Mouse (Mus musculus) forebrain, embryonic 11.5 days (tissue): ENCODE results near the gene Larp4. TPM values are rescaled to one million over a fixed set of nuclear protein-coding genes. Genes with fewer than 3 reads are reported as not detected.
"Not testable (repeated sequence)": the region's sequence is repeated elsewhere in the genome, so short reads cannot be mapped to it uniquely, and the experiment has no call there.

ENCODE experiments used
- ATAC-seq: fragments of 200-750 bp; cut with Nextera tagmentation; replicated peaks from 2 replicates; pipeline ENCODE4 v1.8.0; 2017; ENCODE audit warnings: moderate TSS enrichment; ENCODE audit not compliant: low FRiP score
- DNase-seq: peaks from one replicate; pipeline ENCODE4 v3.0.0-alpha.2; 2017; ENCODE audit warnings: low spot score
- H3K27ac ChIP-seq: fragments of 300-500 bp; sonication (generic); 2 replicates; pipeline ENCODE4 v1.5.1; 2014; ENCODE audit warnings: low read depth, low read length
- H3K27me3 ChIP-seq: fragments of 300-500 bp; sonication (generic); 2 replicates; pipeline ENCODE4 v1.6.1; 2014; ENCODE audit warnings: mild to moderate bottlenecking, low read length, mixed read lengths; ENCODE audit not compliant: control insufficient read depth, insufficient read depth
- H3K36me3 ChIP-seq: fragments of 300-500 bp; sonication (generic); 2 replicates; pipeline ENCODE4 v1.6.1; 2014; ENCODE audit warnings: mild to moderate bottlenecking, low read length, moderate library complexity, mixed read lengths; ENCODE audit not compliant: control insufficient read depth, insufficient read depth
- H3K4me1 ChIP-seq: fragments of 300-500 bp; sonication (generic); replicated peaks from 2 replicates; pipeline ENCODE4 v1.6.1; 2014; ENCODE audit warnings: low read length, mixed read lengths; ENCODE audit not compliant: control insufficient read depth, insufficient read depth
- H3K4me2 ChIP-seq: fragments of 300-500 bp; sonication (generic); 2 replicates; pipeline ENCODE4 v1.6.1; 2014; ENCODE audit warnings: low read depth, mild to moderate bottlenecking, low read length, moderate library complexity, mixed read lengths; ENCODE audit not compliant: severe bottlenecking
- H3K4me3 ChIP-seq: fragments of 300-500 bp; sonication (generic); 2 replicates; pipeline ENCODE4 v1.5.1; 2014; ENCODE audit warnings: low read depth, low read length
- H3K9ac ChIP-seq: fragments of 300-500 bp; sonication (generic); 2 replicates; pipeline ENCODE4 v1.6.1; 2014; ENCODE audit warnings: low read length
- H3K9me3 ChIP-seq: fragments of 300-500 bp; sonication (generic); 2 replicates; pipeline ENCODE4 v1.6.1; 2016; ENCODE audit warnings: low read length, mixed read lengths; ENCODE audit not compliant: control insufficient read depth
- WGBS: fragments of 180-500 bp; shearing (Covaris S2); extraction: QIAGEN DNeasy Blood & Tissue Kit; methylation state at CpG from one replicate; pipeline ENCODE4 v1.1.7; 2014; 5-methylcytosine and 5-hydroxymethylcytosine counted together
- polyA plus RNA-seq: library from polyadenylated mRNA; unstranded; fragments of >200 nt; fragmentation: Nextera tagmentation; extraction: Ambion mirVana; gene quantifications from 2 replicates; pipeline ENCODE4 v1.2.1, GENCODE M21; 2014

Larp4 gene
- polyA plus RNA-seq: 37.4 and 42.8 TPM in 2 replicates

DNA sequence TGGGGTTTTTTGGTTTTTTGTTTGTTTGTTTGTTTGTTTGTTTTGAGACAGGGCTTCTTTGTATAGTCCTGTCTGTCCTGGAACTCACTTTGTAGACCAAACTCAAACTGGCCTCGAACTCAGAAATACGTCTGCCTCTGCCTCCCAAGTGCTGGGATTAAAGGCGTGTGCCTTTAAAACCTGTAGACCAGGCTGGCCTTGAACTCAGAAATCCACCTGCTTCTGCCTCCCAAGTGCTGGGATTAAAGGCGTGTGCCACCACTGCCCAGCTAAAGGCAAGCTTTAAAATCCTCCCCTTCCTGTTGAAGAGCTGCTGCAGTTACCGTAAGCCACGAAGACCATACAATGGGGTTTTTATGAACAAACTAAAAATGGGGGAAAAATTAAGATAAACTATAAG lies at the start of gene Larp4:
TSS of gene Larp4 (plus strand) at position 301 of the 400 bp plus-strand sequence.
- H3K9ac ChIP-seq, H3K9me3 ChIP-seq, H3K27me3 ChIP-seq, DNase-seq, H3K4me3 ChIP-seq, H3K27ac ChIP-seq, H3K4me1 ChIP-seq, H3K4me2 ChIP-seq, H3K36me3 ChIP-seq, ATAC-seq: not testable (repeated sequence)
- 91% methylated on average over 6 of the region's 6 CpGs for WGBS

DNA sequence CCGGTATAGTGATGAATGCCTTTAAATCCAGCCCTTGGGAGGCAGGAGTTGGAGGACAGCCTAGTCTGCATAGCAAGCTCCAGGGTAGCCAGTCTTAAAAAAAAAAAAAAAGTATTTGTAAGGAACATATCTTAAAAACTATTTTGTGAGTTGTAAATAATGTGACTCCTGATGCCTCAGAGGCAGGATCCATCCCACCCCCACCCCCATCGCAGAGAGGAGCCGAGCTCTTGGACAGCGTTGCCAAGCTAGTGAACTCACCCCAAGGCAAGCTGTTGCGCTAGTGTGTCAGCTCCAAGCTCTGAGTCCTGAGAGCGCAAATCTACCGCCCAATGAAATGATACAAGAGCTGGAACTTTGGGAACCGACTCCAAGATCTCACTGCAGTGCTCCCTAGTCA lies 38.6 kb upstream of the Larp4 start:
- H3K27me3 ChIP-seq: no peaks in the 10 kb centered on the region
- H3K9ac ChIP-seq: no peak overlapping the region
- 83% methylated on average over 8 of the region's 8 CpGs for WGBS
- H3K4me1 ChIP-seq: no peaks in the 10 kb centered on the region
- H3K4me2 ChIP-seq: no peak overlapping the region
- no peaks in the 10 kb centered on the region for H3K9me3 ChIP-seq
- H3K4me3 ChIP-seq: no peak overlapping the region
- no peaks in the 10 kb centered on the region for H3K36me3 ChIP-seq
- ATAC-seq (no peak), DNase-seq (no peak)
- H3K27ac ChIP-seq: no peak overlapping the region

DNA sequence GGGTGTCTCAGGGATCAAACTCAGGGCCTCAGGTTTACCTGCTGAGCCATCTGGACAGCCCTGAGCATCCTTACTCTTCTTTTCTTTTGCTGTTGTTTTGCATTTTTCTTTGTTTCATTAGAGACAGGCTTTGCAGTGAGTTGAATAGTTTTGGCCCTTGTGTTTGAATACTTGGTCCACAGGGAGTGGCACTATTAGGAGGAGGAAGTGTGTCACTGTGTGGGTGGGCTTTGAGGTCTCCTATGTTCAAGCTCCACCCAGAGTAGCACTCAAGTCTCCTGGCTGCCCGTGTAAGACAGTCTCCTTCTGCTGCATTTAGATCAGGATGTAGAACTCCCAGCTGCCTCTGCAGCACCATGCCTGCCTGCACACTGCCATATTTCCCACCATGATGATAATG lies 35.4 kb upstream of the Larp4 start:
- H3K4me3 ChIP-seq: no peak overlapping the region
- H3K4me1 ChIP-seq: no peaks in the 10 kb centered on the region
- no peak for ATAC-seq
- H3K4me2 ChIP-seq: no peak overlapping the region
- WGBS: 58% methylated on average over 1 of the region's 1 CpGs
- no peak overlapping the region for H3K9ac ChIP-seq
- no peaks in the 10 kb centered on the region for H3K27me3 ChIP-seq
- no peaks in the 10 kb centered on the region for H3K9me3 ChIP-seq
- H3K36me3 ChIP-seq: no peaks in the 10 kb centered on the region
- DNase-seq: no peak
- no peak overlapping the region for H3K27ac ChIP-seq

DNA sequence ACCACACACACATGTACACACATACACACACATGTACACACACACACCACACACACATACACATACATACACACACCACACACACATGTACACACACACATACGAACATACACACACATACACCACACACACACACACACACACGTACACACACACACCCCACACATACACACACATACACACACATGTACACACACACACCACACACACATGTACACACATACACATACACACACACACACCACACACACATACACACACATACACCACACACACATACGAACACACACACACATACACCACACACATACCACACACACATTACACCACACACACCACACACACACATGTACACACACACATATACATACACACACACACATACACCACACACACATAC lies 33.2 kb upstream of the Larp4 start:
- H3K9ac ChIP-seq: no peak overlapping the region
- H3K4me2 ChIP-seq: no peak overlapping the region
- no peak for DNase-seq
- no peaks in the 10 kb centered on the region for H3K27me3 ChIP-seq
- H3K27ac ChIP-seq: no peak overlapping the region
- H3K4me1 ChIP-seq: peaks cover 3% of the 10 kb centered on the region; the same call in 1 of the 2 replicates
- 81% methylated on average over 3 of the region's 3 CpGs for WGBS
- no peak for ATAC-seq
- no peaks in the 10 kb centered on the region for H3K9me3 ChIP-seq
- H3K36me3 ChIP-seq: no peaks in the 10 kb centered on the region
- no peak overlapping the region for H3K4me3 ChIP-seq

DNA sequence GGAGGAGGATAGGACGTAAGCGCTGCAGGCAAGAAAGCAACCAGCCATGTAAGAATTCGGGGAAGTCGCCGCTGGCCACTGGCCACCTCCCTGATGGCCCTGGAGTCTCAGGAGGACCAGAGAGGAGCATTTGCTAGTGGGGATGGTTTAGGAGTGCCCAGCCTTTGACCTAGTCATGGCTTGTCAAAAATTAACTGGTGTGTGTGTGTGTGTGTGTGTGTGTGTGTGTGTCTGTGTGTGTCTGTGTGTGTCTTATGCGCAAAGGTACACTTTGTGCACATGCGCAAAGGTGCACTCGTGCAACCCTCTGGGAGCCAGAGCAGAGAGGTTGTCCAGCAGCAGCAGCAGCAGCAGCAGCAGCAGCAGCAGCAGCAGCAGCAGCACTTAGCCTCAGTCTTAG lies 32.0 kb upstream of the Larp4 start:
- H3K27ac ChIP-seq: no peak overlapping the region
- H3K9me3 ChIP-seq: no peaks in the 10 kb centered on the region
- H3K4me2 ChIP-seq: no peak overlapping the region
- no peaks in the 10 kb centered on the region for H3K27me3 ChIP-seq
- H3K36me3 ChIP-seq: no peaks in the 10 kb centered on the region
- WGBS: 87% methylated on average over 8 of the region's 8 CpGs
- no peak for DNase-seq
- H3K4me3 ChIP-seq: no peak overlapping the region
- peaks cover 3% of the 10 kb centered on the region; the same call in 1 of the 2 replicates for H3K4me1 ChIP-seq
- ATAC-seq: no peak
- H3K9ac ChIP-seq: no peak overlapping the region

DNA sequence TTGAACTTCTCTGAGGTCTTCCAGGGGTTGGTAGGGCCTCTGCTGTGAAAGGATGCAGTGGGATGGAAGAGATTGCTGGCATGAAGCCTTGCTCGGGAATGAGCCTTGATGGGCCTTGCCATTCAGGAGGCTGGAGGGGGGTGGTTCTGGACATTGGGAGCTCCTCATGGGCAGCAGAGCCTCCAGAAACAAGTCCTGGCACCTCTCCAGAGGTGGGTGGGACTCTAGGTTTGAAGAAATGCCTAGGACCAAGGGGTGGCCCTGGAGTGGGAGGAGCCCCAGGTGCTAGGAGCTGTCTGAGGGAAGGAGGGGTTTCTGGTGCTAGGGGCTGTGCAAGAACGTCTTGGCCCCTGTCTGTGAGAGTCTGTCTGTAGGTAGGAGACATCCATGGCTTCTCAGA lies 29.4 kb upstream of the Larp4 start:
- no peak overlapping the region for H3K4me2 ChIP-seq
- no peaks in the 10 kb centered on the region for H3K36me3 ChIP-seq
- no peak overlapping the region for H3K4me3 ChIP-seq
- peaks cover 3% of the 10 kb centered on the region; the same call in 1 of the 2 replicates for H3K4me1 ChIP-seq
- H3K27ac ChIP-seq: no peak overlapping the region
- no peaks in the 10 kb centered on the region for H3K9me3 ChIP-seq
- H3K9ac ChIP-seq: no peak overlapping the region
- no peaks in the 10 kb centered on the region for H3K27me3 ChIP-seq
- 24% methylated on average over 2 of the region's 2 CpGs for WGBS
- DNase-seq (no peak), ATAC-seq (no peak)

DNA sequence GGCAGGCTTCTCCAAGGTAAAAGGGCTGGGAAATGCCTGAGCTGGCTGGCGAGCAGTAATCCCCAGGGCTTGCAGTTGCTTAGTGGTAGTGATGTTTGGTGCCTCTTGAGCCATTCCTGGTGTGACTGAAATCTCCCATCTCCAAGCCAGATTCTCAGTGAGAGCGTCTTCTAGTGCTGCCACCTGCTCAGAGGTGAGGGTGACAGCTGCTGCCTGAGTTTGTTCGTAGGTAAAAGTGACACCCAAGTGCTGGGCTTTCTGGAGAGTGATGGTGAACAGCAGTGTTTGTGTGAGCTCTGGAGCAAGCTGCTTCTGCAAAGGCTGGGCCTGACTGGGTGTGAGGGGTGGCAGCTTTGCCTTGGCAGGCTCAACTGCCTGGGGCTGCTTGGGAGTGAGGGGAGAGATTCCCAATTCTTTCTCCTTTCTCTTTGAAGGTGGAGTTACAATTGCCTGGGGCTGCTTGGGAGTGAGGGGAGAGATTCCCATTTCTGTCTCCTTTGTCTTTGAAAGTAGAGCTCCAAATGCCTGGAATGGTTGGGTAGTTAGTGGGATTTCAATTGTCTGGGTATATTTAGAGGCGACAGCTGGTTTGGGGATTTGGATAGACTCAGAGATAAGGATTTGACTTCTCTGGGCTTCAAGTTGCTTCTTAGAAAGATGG lies 28.8 kb upstream of the Larp4 start:
- no peak overlapping the region for H3K9ac ChIP-seq
- H3K36me3 ChIP-seq: no peaks in the 10 kb centered on the region
- no peak overlapping the region for H3K27ac ChIP-seq
- no peak overlapping the region for H3K4me2 ChIP-seq
- DNase-seq (no peak), ATAC-seq (no peak)
- no peaks in the 10 kb centered on the region for H3K27me3 ChIP-seq
- peaks cover 3% of the 10 kb centered on the region; the same call in 1 of the 2 replicates for H3K4me1 ChIP-seq
- WGBS: 53% methylated on average over 4 of the region's 4 CpGs
- no peaks in the 10 kb centered on the region for H3K9me3 ChIP-seq
- H3K4me3 ChIP-seq: no peak overlapping the region

DNA sequence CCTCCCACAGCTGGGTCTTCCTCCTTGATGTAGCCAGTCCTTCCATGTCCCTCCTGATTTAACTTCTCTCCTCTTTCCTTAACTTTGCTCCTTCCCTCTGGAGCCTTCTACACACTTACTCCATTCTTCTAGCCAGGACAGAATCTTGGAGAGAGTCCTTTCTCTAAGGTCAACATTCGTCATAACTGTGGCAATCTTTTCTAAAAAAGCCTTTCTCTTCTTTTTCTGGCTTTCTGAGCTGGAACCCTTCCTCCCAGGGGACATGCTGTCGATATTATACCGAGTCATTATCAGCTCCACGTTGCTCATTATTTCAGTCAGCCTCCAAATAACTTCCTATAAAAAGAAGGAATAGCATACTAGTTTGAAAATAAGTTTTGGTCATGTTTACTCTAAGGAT lies 14.5 kb upstream of the Larp4 start:
- ATAC-seq: no peak
- Histone ChIP-seq H3K9ac (no peak overlapping the region), H3K36me3 (no peaks in the 10 kb centered on the region), H3K27me3 (no peaks in the 10 kb centered on the region), H3K4me3 (no peak overlapping the region), H3K27ac (no peak overlapping the region), H3K4me2 (no peak overlapping the region), H3K4me1 (no peaks in the 10 kb centered on the region), H3K9me3 (no peaks in the 10 kb centered on the region)
- no peak for DNase-seq
- WGBS: 81% methylated on average over 4 of the region's 4 CpGs

DNA sequence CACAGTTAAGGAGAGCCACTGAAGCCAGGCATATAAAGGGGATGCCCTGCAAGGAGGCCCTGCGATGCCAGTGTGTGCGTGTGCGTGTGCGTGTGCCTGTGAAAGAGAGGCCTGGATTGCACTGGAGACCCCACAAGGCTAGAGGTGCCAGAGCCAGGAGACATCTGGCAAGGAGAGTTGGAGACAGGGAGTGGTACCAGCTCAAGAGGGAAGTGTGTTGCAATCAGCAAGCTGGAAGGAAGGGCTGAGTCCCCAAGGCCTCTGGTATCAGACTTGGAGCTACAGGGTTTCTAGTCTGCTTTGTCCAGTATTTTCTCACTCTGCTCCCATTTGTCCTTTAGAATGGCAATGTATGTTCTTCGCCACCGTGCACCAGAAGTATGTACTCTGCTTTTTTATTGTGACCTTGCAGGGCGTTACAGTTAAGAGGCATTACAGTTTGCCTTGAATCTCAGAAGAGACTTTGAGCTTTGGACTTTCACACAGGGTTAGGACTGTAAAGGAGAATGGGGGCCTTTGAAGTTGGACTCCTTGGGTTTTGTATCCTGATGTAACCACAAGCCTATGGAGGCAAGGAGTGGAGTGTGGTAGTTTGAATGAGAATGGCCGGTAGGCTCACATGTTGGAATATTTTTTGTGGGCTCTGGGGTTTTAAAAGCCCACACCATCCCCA lies 4.6 kb upstream of the Larp4 start:
- no peaks in the 10 kb centered on the region for H3K36me3 ChIP-seq
- no peaks in the 10 kb centered on the region for H3K4me1 ChIP-seq
- no peak overlapping the region for H3K4me2 ChIP-seq
- ATAC-seq (no peak), DNase-seq (no peak)
- H3K4me3 ChIP-seq: no peak overlapping the region
- no peaks in the 10 kb centered on the region for H3K27me3 ChIP-seq
- no peaks in the 10 kb centered on the region for H3K9me3 ChIP-seq
- H3K9ac ChIP-seq: no peak overlapping the region
- H3K27ac ChIP-seq: no peak overlapping the region
- 93% methylated on average over 8 of the region's 8 CpGs for WGBS
